10 mouse cellular contexts compared by ENCODE assay signal in genomic region chr5:23858643-23859042, GRCm38 (mm10). TPM values are rescaled to one million over a fixed set of nuclear protein-coding genes. Genes with fewer than 3 reads are reported as not detected.
A peak's percentile ranks its signal among the peaks of the same experiment; 100 is the strongest.
DNase-seq lines count a peak whose midpoint lies in the region; ATAC-seq and TF ChIP-seq lines count a peak whose summit lies in the region.
"Had no signal": no experiment of that assay in that cellular context is flagged by ENCODE, and none has a peak within 500 bp of the region (broad histone marks: within the 10 kb centered on the region; RNA-seq: fewer than 3 reads in every experiment).

No protein-coding gene starts in this region.

- DNase-seq in layer of hippocampus, adult 2 months (ENCODE audit: low spot score in 2 of 2), result no peak
- DNase-seq in layer of hippocampus, adult 18-20 months (ENCODE audit: low spot score in 2 of 2), result no peak
- DNase-seq in CH12.LX (ENCODE audit: extremely low read depth), result peak; percentile 53
- peak; percentile 49 for DNase-seq in MEL (ENCODE audit: low read depth, low spot score)
- DNase-seq in spleen, postnatal 36 days (ENCODE audit: low spot score in 2 of 2), result no peak
- DNase-seq in frontal cortex, postnatal 10 days (ENCODE audit: low spot score in 2 of 2), result no peak
- DNase-seq: gastrocnemius, postnatal 10 days had no signal

- H3K4me1 ChIP-seq in CH12.LX (ENCODE audit: control insufficient read depth in 1 of 2, insufficient read depth in 2 of 2) (peaks cover 3 to 52% of the 10 kb centered on the region in 2 experiments; a peak in 2 of 4 replicates), MEL (ENCODE audit: control insufficient read depth in 1 of 2, insufficient read depth in 2 of 2, low read length in 2 of 2) (no peaks in the 10 kb centered on the region)
- no peaks in the 10 kb centered on the region; the same call in 1 of the 2 replicates for H3K4me1 ChIP-seq in liver, embryonic 12.5 days
- H3K4me1 ChIP-seq: embryonic facial prominence, embryonic 13.5 days had no signal

- H3K27me3 ChIP-seq in CH12.LX (replicated peaks), result no peaks in the 10 kb centered on the region
- no peaks in the 10 kb centered on the region for H3K27me3 ChIP-seq in MEL (ENCODE audit: control insufficient read depth in 1 of 2, insufficient read depth in 2 of 2, low read length in 2 of 2)
- no peaks in the 10 kb centered on the region for H3K27me3 ChIP-seq in liver, embryonic 12.5 days (replicated peaks)
- H3K27me3 ChIP-seq: embryonic facial prominence, embryonic 13.5 days; limb, embryonic 15.5 days had no signal

- no peak overlapping the region for H3K4me2 ChIP-seq in CH12.LX (ENCODE audit: insufficient read depth, low read depth, poor library complexity, severe bottlenecking)
- H3K4me2 ChIP-seq in liver, embryonic 12.5 days, result no peak overlapping the region
- H3K4me2 ChIP-seq: embryonic facial prominence, embryonic 13.5 days; limb, embryonic 15.5 days had no signal

- in situ Hi-C loops in CH12.LX (cut with MboI; ENCODE audit: low pct_ligation_motif_present, low pct_unique_long_range_greater_than_20kb, low sequenced_read_pairs), result loop anchor here (10.0 kb wide), 1 partner anchor 306 kb away; the partner anchor contains the start of gene Nupl2

- H3K36me3 ChIP-seq in CH12.LX (replicated peaks in 1 of 2; ENCODE audit: control insufficient read depth in 1 of 2, insufficient read depth in 1 of 2, low read length in 1 of 2), result peaks cover 58 to 87% of the 10 kb centered on the region in 2 experiments
- peaks cover 0 to 6% of the 10 kb centered on the region in 2 experiments; a peak in 2 of 4 replicates for H3K36me3 ChIP-seq in MEL (ENCODE audit: control insufficient read depth in 1 of 2, insufficient read depth in 2 of 2, low read length in 2 of 2)
- peaks cover 63% of the 10 kb centered on the region for H3K36me3 ChIP-seq in liver, embryonic 12.5 days

- dilution Hi-C loops in CH12.LX (cut with MboI; ENCODE audit: extremely low pct_ligation_motif_present, extremely low pct_unique_long_range_greater_than_20kb, low sequenced_read_pairs), result no loop called here

- 77% methylated on average over 7 of the region's 7 CpGs for WGBS in liver, embryonic 12.5 days (ENCODE audit: insufficient replicate concordance)

- TF ChIP-seq EP300 in CH12.LX (IDR thresholded peaks at IDR 0.05; ENCODE audit: low read length) (no peak), MEL (IDR thresholded peaks at IDR 0.05; ENCODE audit: low read depth in 1 of 2, low read length in 2 of 2) (no peak)

- no peak overlapping the region for H3K4me3 ChIP-seq in layer of hippocampus, adult 2 months
- H3K4me3 ChIP-seq in CH12.LX (replicated peaks in 1 of 3; ENCODE audit: low read depth in 2 of 3, low read length in 2 of 3, poor library complexity in 1 of 3) (no peak overlapping the region), MEL (ENCODE audit: control insufficient read depth in 1 of 2, insufficient read depth in 1 of 2, low read depth in 2 of 2, low read length in 2 of 2) (no peak overlapping the region)
- no peak overlapping the region for H3K4me3 ChIP-seq in liver, embryonic 12.5 days
- H3K4me3 ChIP-seq: embryonic facial prominence, embryonic 13.5 days; limb, embryonic 15.5 days had no signal

- peak; percentile 61 for TF ChIP-seq CTCF in layer of hippocampus, adult 2 months (conservative IDR thresholded peaks at IDR 0.05)
- peak in 1 of 2 experiments; percentile 60; a peak in 2 of 4 replicates for TF ChIP-seq CTCF in CH12.LX (conservative IDR thresholded peaks at IDR 0.05 in 1 of 2, IDR thresholded peaks at IDR 0.05 in 1 of 2; ENCODE audit: low read depth in 2 of 2, low read length in 2 of 2)
- TF ChIP-seq CTCF in MEL (IDR thresholded peaks at IDR 0.05 in 2 of 3, conservative IDR thresholded peaks at IDR 0.05 in 1 of 3; ENCODE audit: control insufficient read depth in 1 of 3, insufficient read depth in 1 of 3, low read depth in 2 of 3, low read length in 3 of 3, poor library complexity in 1 of 3, severe bottlenecking in 1 of 3), result peak; percentile 39 to 68 (median 57)

- 0 out of 2 replicates have a peak, but pooled peaks have one; percentile 16 for ATAC-seq in liver, embryonic 12.5 days

- H3K27ac ChIP-seq in layer of hippocampus, adult 2 months, result no peak overlapping the region
- H3K27ac ChIP-seq in CH12.LX (ENCODE audit: insufficient read depth, low read depth), result 0 out of 2 replicates have a peak overlapping the region, but pooled peaks have one; percentile 7
- H3K27ac ChIP-seq in MEL (ENCODE audit: control insufficient read depth, low read depth, low read length), result no peak overlapping the region
- no peak overlapping the region for H3K27ac ChIP-seq in liver, embryonic 12.5 days
- H3K27ac ChIP-seq: embryonic facial prominence, embryonic 13.5 days; limb, embryonic 15.5 days had no signal

- TF ChIP-seq RAD21 in CH12.LX (IDR thresholded peaks at IDR 0.05; ENCODE audit: low read depth, low read length) (peak; percentile 63), MEL (IDR thresholded peaks at IDR 0.05; ENCODE audit: low read depth, low read length) (peak; percentile 51)

- no peaks in the 10 kb centered on the region; the same call in 1 of the 2 replicates for H3K79me2 ChIP-seq in CH12.LX (replicated peaks; ENCODE audit: control insufficient read depth, extremely low read depth, insufficient read depth, poor library complexity, severe bottlenecking)
- H3K79me2 ChIP-seq in MEL (ENCODE audit: control insufficient read depth, insufficient read depth, low read length, poor library complexity), result no peaks in the 10 kb centered on the region

- H3K9ac ChIP-seq in CH12.LX (ENCODE audit: insufficient read depth, low read depth), result no peak overlapping the region
- H3K9ac ChIP-seq in MEL (ENCODE audit: control insufficient read depth, low read depth, low read length, poor library complexity, severe bottlenecking), result no peak overlapping the region
- no peak overlapping the region for H3K9ac ChIP-seq in liver, embryonic 12.5 days
- H3K9ac ChIP-seq: embryonic facial prominence, embryonic 13.5 days; limb, embryonic 15.5 days had no signal

- H3K9me3 ChIP-seq in CH12.LX (replicated peaks; ENCODE audit: low read length) (no peaks in the 10 kb centered on the region), MEL (replicated peaks; ENCODE audit: insufficient read depth, low read length) (no peaks in the 10 kb centered on the region)
- no peaks in the 10 kb centered on the region for H3K9me3 ChIP-seq in liver, embryonic 12.5 days (replicated peaks)
- H3K9me3 ChIP-seq: embryonic facial prominence, embryonic 13.5 days; limb, embryonic 15.5 days had no signal

- peak; percentile 37; the same call in 1 of the 2 replicates for TF ChIP-seq POLR2A in CH12.LX (IDR thresholded peaks at IDR 0.05; ENCODE audit: low read depth, low read length)
- TF ChIP-seq POLR2A in MEL (IDR thresholded peaks at IDR 0.05; ENCODE audit: control insufficient read depth in 1 of 2, insufficient read depth in 1 of 2, low read depth in 1 of 2, low read length in 2 of 2, poor library complexity in 1 of 2), result no peak

TF ChIP-seq in CH12.LX, 34 proteins besides CTCF, POLR2A, EP300 and RAD21:
- TF ChIP-seq SMC3 (IDR thresholded peaks at IDR 0.05; ENCODE audit: low read depth, low read length) (peak; percentile 78), ZNF384 (IDR thresholded peaks at IDR 0.05; ENCODE audit: low read depth, low read length) (no peak)

TF ChIP-seq in MEL, 35 proteins besides CTCF, POLR2A, EP300 and RAD21:
- TF ChIP-seq SMC3 (IDR thresholded peaks at IDR 0.05; ENCODE audit: low read depth, low read length) (peak; percentile 76), MEF2A (IDR thresholded peaks at IDR 0.05; ENCODE audit: extremely low read depth, insufficient replicate concordance, low read depth, low read length, poor library complexity, severe bottlenecking) (no peak)

RNA-seq across cellular contexts. Expression of gene Tomm7, which starts 14.7 kb away (rescaled TPM):
- 10 to 100 TPM; 73.7 to 80.6 TPM for total RNA-seq in layer of hippocampus, adult 2 months (2021)
- total RNA-seq in layer of hippocampus, adult 18-20 months (2021), result 10 to 100 TPM; 76.5 to 84.8 TPM
- total RNA-seq in CH12.LX (2012; rRNA removed) (184 and 201 TPM in 2 replicates), CH12.LX (2014; rRNA removed) (142 and 146 TPM in 2 replicates), MEL (2012; rRNA removed) (239 and 264 TPM in 2 replicates)
- polyA plus RNA-seq in CH12.LX (2012; ENCODE audit: insufficient read length, low read depth) (133 and 162 TPM in 2 replicates), MEL (2012; ENCODE audit: insufficient read depth in 1 of 2, insufficient read length in 2 of 2, low read depth in 1 of 2, low replicate concordance in 2 of 2, missing spikeins in 1 of 2) (100 to 1,000 TPM in 1 of 2 experiments, not detected in 1; 194 TPM)
- 99.0 and 101 TPM in 2 replicates for polyA plus RNA-seq in liver, embryonic 12.5 days (2016; fragmentation: Nextera tagmentation; extraction: Ambion mirVana)

Comparison
In these comparisons a context has a peak if more than half of its experiments do, and no peak if none do; other contexts are left out.
1. DNase-seq: peak in CH12.LX (single experiment) and MEL (single experiment); none in layer of hippocampus, adult 2 months (0 of 2), layer of hippocampus, adult 18-20 months (0 of 2), spleen, postnatal 36 days (0 of 2) and frontal cortex, postnatal 10 days (0 of 2).